Mouse (Mus musculus) CH12.LX (cell line): ENCODE measurements around the gene Chrne. TPM values are rescaled to one million over a fixed set of nuclear protein-coding genes. Genes with fewer than 3 reads are reported as not detected.

Experiments
- DNase-seq: peaks from one replicate; pipeline ENCODE4 v3.0.0-alpha.2; 2013; ENCODE audit errors: extremely low read depth
- H3K27ac ChIP-seq: 2 replicates; pipeline ENCODE4 v1.5.1; 2012; ENCODE audit warnings: low read depth, mild to moderate bottlenecking, control low read depth, moderate library complexity; ENCODE audit not compliant: insufficient read depth
- H3K27me3 ChIP-seq: replicated peaks from 2 replicates; pipeline ENCODE3; 2012; ENCODE audit warnings: inconsistent platforms
- H3K36me3 ChIP-seq, 2 experiments: replicated peaks in 1 of 2; 2 replicates each; pipeline versions ENCODE3 to v1.6.1; 2012; ENCODE audit warnings: inconsistent platforms in 1 of 2, low read length in 1 of 2, mild to moderate bottlenecking in 1 of 2, mixed read lengths in 1 of 2, moderate library complexity in 1 of 2; ENCODE audit not compliant: control insufficient read depth in 1 of 2, insufficient read depth in 1 of 2
- H3K4me1 ChIP-seq, 2 experiments: 2 replicates each; pipeline ENCODE4 v1.6.1; 2012; ENCODE audit warnings: inconsistent platforms in 1 of 2, moderate library complexity in 1 of 2; ENCODE audit not compliant: insufficient read depth in 2 of 2, control insufficient read depth in 1 of 2
- H3K4me2 ChIP-seq: 2 replicates; pipeline ENCODE4 v1.6.1; 2012; ENCODE audit warnings: low read depth, mild to moderate bottlenecking, control low read depth; ENCODE audit not compliant: poor library complexity, insufficient read depth, severe bottlenecking
- H3K4me3 ChIP-seq, 3 experiments: fragments of 150-350 bp in 1 of 3; sonication (generic) in 1 of 3; replicated peaks in 1 of 3; 2 replicates each; pipeline versions ENCODE3 to v1.5.1; 2011 to 2012; ENCODE audit warnings: low read depth in 2 of 3, low read length in 2 of 3, mild to moderate bottlenecking in 2 of 3, moderate library complexity in 2 of 3, control low read depth in 1 of 3, improper control_type of control experiment in 1 of 3, inconsistent platforms in 1 of 3, mixed read lengths in 1 of 3; ENCODE audit not compliant: poor library complexity in 1 of 3
- H3K79me2 ChIP-seq: replicated peaks from 2 replicates; pipeline ENCODE4 v1.6.1; 2012; ENCODE audit warnings: mild to moderate bottlenecking, moderate library complexity; ENCODE audit not compliant: control insufficient read depth, poor library complexity, insufficient read depth, severe bottlenecking; ENCODE audit errors: extremely low read depth
- H3K9ac ChIP-seq: 2 replicates; pipeline ENCODE4 v1.6.1; 2012; ENCODE audit warnings: low read depth, mild to moderate bottlenecking, control low read depth, moderate library complexity; ENCODE audit not compliant: insufficient read depth
- H3K9me3 ChIP-seq: replicated peaks from 2 replicates; pipeline ENCODE3; 2012; ENCODE audit warnings: low read length, inconsistent platforms, mixed read lengths
- BHLHE40 ChIP-seq: IDR thresholded peaks from 2 replicates; pipeline ENCODE4 v1.6.1; 2011; ENCODE audit warnings: mild to moderate bottlenecking, low read depth, low read length, improper control_type of control experiment
- CHD1 ChIP-seq: IDR thresholded peaks from 2 replicates; pipeline ENCODE4 v1.6.1; 2012; ENCODE audit warnings: low read depth, low read length, improper control_type of control experiment, inconsistent platforms
- CHD2 ChIP-seq: IDR thresholded peaks from 2 replicates; pipeline ENCODE4 v1.6.1; 2011; ENCODE audit warnings: low read length, improper control_type of control experiment
- E2F4 ChIP-seq: IDR thresholded peaks from 2 replicates; pipeline ENCODE4 v1.6.1; 2011; ENCODE audit warnings: low read depth, low read length, improper control_type of control experiment; ENCODE audit not compliant: insufficient replicate concordance
- ELF1 ChIP-seq: IDR thresholded peaks from 2 replicates; pipeline ENCODE4 v1.6.1; 2014; ENCODE audit warnings: low read depth, mild to moderate bottlenecking, inconsistent platforms, low read length, improper control_type of control experiment
- EP300 ChIP-seq: IDR thresholded peaks from 2 replicates; pipeline ENCODE4 v1.6.1; 2011; ENCODE audit warnings: low read length, improper control_type of control experiment
- ETS1 ChIP-seq: conservative IDR thresholded peaks from 2 replicates; pipeline ENCODE4 v1.6.1; 2012; ENCODE audit warnings: low read depth, mild to moderate bottlenecking, inconsistent platforms, low read length, improper control_type of control experiment, moderate library complexity
- GABPA ChIP-seq: IDR thresholded peaks from 2 replicates; pipeline ENCODE4 v1.6.1; 2012; ENCODE audit warnings: low read depth, low read length, improper control_type of control experiment, inconsistent platforms; ENCODE audit not compliant: insufficient replicate concordance
- HCFC1 ChIP-seq: IDR thresholded peaks from 2 replicates; pipeline ENCODE4 v1.6.1; 2012; ENCODE audit warnings: low read depth, mild to moderate bottlenecking, inconsistent platforms, low read length, improper control_type of control experiment
- IRF4 ChIP-seq: IDR thresholded peaks from 2 replicates; pipeline ENCODE4 v1.6.1; 2014; ENCODE audit warnings: low read depth, mild to moderate bottlenecking, inconsistent platforms, low read length, improper control_type of control experiment
- JUN ChIP-seq: IDR thresholded peaks from 2 replicates; pipeline ENCODE4 v1.6.1; 2011; ENCODE audit warnings: low read depth, mild to moderate bottlenecking, low read length, improper control_type of control experiment, moderate library complexity; ENCODE audit not compliant: insufficient read depth
- JUND ChIP-seq: conservative IDR thresholded peaks from 2 replicates; pipeline ENCODE4 v1.6.1; 2011; ENCODE audit warnings: low read depth, low read length, improper control_type of control experiment
- KAT2A ChIP-seq: IDR thresholded peaks from 2 replicates; pipeline ENCODE4 v1.6.1; 2012; ENCODE audit warnings: low read length, improper control_type of control experiment, inconsistent platforms; ENCODE audit not compliant: insufficient replicate concordance
- MAFK ChIP-seq: IDR thresholded peaks from 2 replicates; pipeline ENCODE4 v1.6.1; 2011; ENCODE audit warnings: low read length, improper control_type of control experiment; ENCODE audit not compliant: insufficient replicate concordance
- MAX ChIP-seq: IDR thresholded peaks from 2 replicates; pipeline ENCODE4 v1.6.1; 2011; ENCODE audit warnings: low read length, improper control_type of control experiment
- MAZ ChIP-seq: IDR thresholded peaks from 2 replicates; pipeline ENCODE4 v1.6.1; 2012; ENCODE audit warnings: low read depth, mild to moderate bottlenecking, inconsistent platforms, low read length, improper control_type of control experiment, moderate library complexity
- MEF2A ChIP-seq: IDR thresholded peaks from 2 replicates; pipeline ENCODE4 v1.6.1; 2014; ENCODE audit warnings: low read depth, mild to moderate bottlenecking, inconsistent platforms, low read length, improper control_type of control experiment, borderline replicate concordance
- MXI1 ChIP-seq: IDR thresholded peaks from 2 replicates; pipeline ENCODE4 v1.6.1; 2011; ENCODE audit warnings: mild to moderate bottlenecking, low read depth, low read length, improper control_type of control experiment
- MYC ChIP-seq: IDR thresholded peaks from 2 replicates; pipeline ENCODE4 v1.6.1; 2011; ENCODE audit warnings: low read depth, mild to moderate bottlenecking, improper control_type of control experiment, low read length
- NELFE ChIP-seq: IDR thresholded peaks from 2 replicates; pipeline ENCODE4 v1.6.1; 2011; ENCODE audit warnings: low read depth, low read length, improper control_type of control experiment
- NRF1 ChIP-seq: IDR thresholded peaks from 2 replicates; pipeline ENCODE4 v1.6.1; 2014; ENCODE audit warnings: low read depth, mild to moderate bottlenecking, inconsistent platforms, low read length, improper control_type of control experiment, moderate library complexity
- PAX5 ChIP-seq: IDR thresholded peaks from 2 replicates; pipeline ENCODE4 v1.6.1; 2012; ENCODE audit warnings: low read length, inconsistent platforms, mixed read lengths
- POLR2A ChIP-seq: IDR thresholded peaks from 2 replicates; pipeline ENCODE4 v1.6.1; 2011; ENCODE audit warnings: low read depth, mild to moderate bottlenecking, improper control_type of control experiment, low read length
- POLR2AphosphoS2 ChIP-seq: IDR thresholded peaks from 2 replicates; pipeline ENCODE4 v1.6.1; 2011; ENCODE audit warnings: low read depth, low read length, improper control_type of control experiment
- RAD21 ChIP-seq: IDR thresholded peaks from 2 replicates; pipeline ENCODE4 v1.6.1; 2011; ENCODE audit warnings: low read depth, mild to moderate bottlenecking, low read length, improper control_type of control experiment, moderate library complexity
- RCOR1 ChIP-seq: conservative IDR thresholded peaks from 2 replicates; pipeline ENCODE4 v1.6.1; 2012; ENCODE audit warnings: low read depth, mild to moderate bottlenecking, inconsistent platforms, low read length, improper control_type of control experiment
- SIN3A ChIP-seq: IDR thresholded peaks from 2 replicates; pipeline ENCODE4 v1.6.1; 2012; ENCODE audit warnings: low read length, improper control_type of control experiment, inconsistent platforms
- SMC3 ChIP-seq: IDR thresholded peaks from 2 replicates; pipeline ENCODE4 v1.6.1; 2011; ENCODE audit warnings: low read depth, low read length, improper control_type of control experiment
- TBP ChIP-seq: conservative IDR thresholded peaks from 2 replicates; pipeline ENCODE4 v1.6.1; 2011; ENCODE audit warnings: low read depth, low read length, improper control_type of control experiment
- TCF12 ChIP-seq: IDR thresholded peaks from 2 replicates; pipeline ENCODE4 v1.6.1; 2014; ENCODE audit warnings: low read depth, mild to moderate bottlenecking, inconsistent platforms, low read length, improper control_type of control experiment
- UBTF ChIP-seq: IDR thresholded peaks from 2 replicates; pipeline ENCODE4 v1.6.1; 2012; ENCODE audit warnings: low read depth, mild to moderate bottlenecking, inconsistent platforms, low read length, improper control_type of control experiment, moderate library complexity
- USF1 ChIP-seq: IDR thresholded peaks from 2 replicates; pipeline ENCODE4 v1.6.1; 2014; ENCODE audit warnings: low read depth, mild to moderate bottlenecking, inconsistent platforms, low read length, improper control_type of control experiment
- USF2 ChIP-seq: conservative IDR thresholded peaks from 2 replicates; pipeline ENCODE4 v1.6.1; 2011; ENCODE audit warnings: low read depth, low read length, improper control_type of control experiment
- ZC3H11A ChIP-seq: IDR thresholded peaks from 2 replicates; pipeline ENCODE4 v1.6.1; 2012; ENCODE audit warnings: low read depth, mild to moderate bottlenecking, inconsistent platforms, low read length, improper control_type of control experiment
- ZKSCAN1 ChIP-seq: IDR thresholded peaks from 2 replicates; pipeline ENCODE4 v1.6.1; 2012; ENCODE audit warnings: low read depth, inconsistent platforms, low read length, improper control_type of control experiment, borderline replicate concordance
- ZMIZ1 ChIP-seq: IDR thresholded peaks from 2 replicates; pipeline ENCODE4 v1.6.1; 2012; ENCODE audit warnings: low read depth, mild to moderate bottlenecking, inconsistent platforms, low read length, improper control_type of control experiment
- ZNF384 ChIP-seq: IDR thresholded peaks from 2 replicates; pipeline ENCODE4 v1.6.1; 2012; ENCODE audit warnings: low read depth, low read length, improper control_type of control experiment, inconsistent platforms
- dilution Hi-C: fragments of 300-500 bp; cut with MboI; formaldehyde crosslinking; loops from 2 replicates; pipeline ENCODE4 v1.14.3; 2020; ENCODE audit warnings: low sequenced_read_pairs; ENCODE audit not compliant: extremely low pct_unique_long_range_greater_than_20kb, extremely low pct_ligation_motif_present
- in situ Hi-C: fragments of 300-500 bp; cut with MboI; formaldehyde crosslinking; loops from 3 replicates; pipeline ENCODE4 v1.14.3; 2019; ENCODE audit warnings: low sequenced_read_pairs, low pct_ligation_motif_present, low pct_unique_long_range_greater_than_20kb, mixed read lengths
- polyA plus RNA-seq: library from polyadenylated mRNA; unstranded; fragments of >175 nt; gene quantifications from 2 replicates; pipeline ENCODE4 v1.2.1, GENCODE M21; 2012; ENCODE audit warnings: low read depth; ENCODE audit not compliant: insufficient read length
- total RNA-seq, 2 experiments: library from RNA; depleted of rRNA; stranded (reverse); fragments of 300-350 nt in 1 of 2; fragments of >200 nt in 1 of 2; gene quantifications; 2 replicates each; pipeline ENCODE4 v1.2.3; 2012 to 2014

Chrne gene
- total and polyA plus RNA-seq, 3 experiments, result not detected

DNA sequence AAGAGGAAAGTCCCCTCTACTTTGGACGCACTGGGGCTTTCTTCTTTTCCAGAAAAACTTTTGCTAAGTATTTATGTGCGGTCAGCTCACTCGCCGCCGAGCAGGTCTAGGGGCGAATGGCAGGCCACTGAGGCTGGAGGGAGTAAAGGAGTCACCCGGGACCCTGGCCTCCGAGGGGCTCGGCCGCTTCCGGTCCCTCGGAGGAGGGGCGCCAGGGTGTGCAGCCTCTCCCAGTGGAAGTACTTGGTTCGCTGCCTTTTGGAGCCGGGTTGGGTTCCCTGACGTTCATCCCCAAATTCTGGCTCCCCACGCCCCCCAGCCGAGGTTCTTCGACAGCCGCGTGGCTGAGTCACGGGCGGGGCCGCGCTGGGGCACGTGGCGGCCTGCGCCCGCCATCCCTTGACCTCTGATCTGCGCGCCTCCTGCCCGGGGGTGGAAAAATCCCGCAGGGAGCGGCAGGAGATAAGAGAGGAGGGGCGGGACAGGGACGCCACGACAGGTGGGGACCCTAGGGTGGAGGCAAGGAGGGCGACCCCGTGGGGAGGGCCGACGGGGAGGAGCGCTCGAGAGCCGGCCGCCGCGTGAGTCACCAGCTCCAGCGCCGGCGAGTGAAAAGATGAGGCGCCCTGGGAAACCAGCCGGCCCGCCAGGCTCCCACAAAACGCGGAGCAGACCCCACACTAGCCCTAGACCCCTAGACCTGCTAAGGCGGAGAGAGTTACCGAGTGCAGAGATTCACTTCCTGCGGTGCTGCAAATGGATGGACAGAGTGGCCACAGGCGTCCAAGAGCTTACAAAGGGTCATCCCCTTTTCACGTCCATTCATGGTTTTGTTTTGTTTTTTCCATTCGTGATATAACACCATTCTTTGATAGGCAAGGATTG, 36.8 kb upstream of the Chrne start:
- no peaks in the 10 kb centered on the region for H3K27me3 ChIP-seq
- H3K27ac ChIP-seq, result peak overlapping the region; percentile 95
- peaks cover 36% of the 10 kb centered on the region for H3K79me2 ChIP-seq
- H3K4me1 ChIP-seq, result peaks cover 10 to 43% of the 10 kb centered on the region in 2 experiments
- peaks cover 19 to 46% of the 10 kb centered on the region in 2 experiments for H3K36me3 ChIP-seq
- H3K9ac ChIP-seq, result peak overlapping the region; percentile 90
- H3K9me3 ChIP-seq, result no peaks in the 10 kb centered on the region
- peak overlapping the region; percentile 62 for H3K4me2 ChIP-seq
- in situ Hi-C loops, result no loop called here
- dilution Hi-C loops, result no loop called here
- peak overlapping the region; percentile 65 to 78 (median 69) for H3K4me3 ChIP-seq
- peak; percentile 64 for DNase-seq
- TF ChIP-seq MAFK (0 out of 2 replicates have a peak, but pooled peaks have one; percentile 25), POLR2AphosphoS2 (no peak; the same call in 1 of the 2 replicates), TBP (peak; percentile 67; the same call in 1 of the 2 replicates), ZKSCAN1 (no peak), POLR2A (peak; percentile 55), MAX (peak; percentile 94), JUND (no peak), MAZ (peak; percentile 60; the same call in 1 of the 2 replicates), EP300 (peak; percentile 5; the same call in 1 of the 2 replicates), RAD21 (no peak), NELFE (peak; percentile 56; the same call in 1 of the 2 replicates), E2F4 (no peak), ZNF384 (peak; percentile 15; the same call in 1 of the 2 replicates), HCFC1 (peak; percentile 40), ELF1 (peak; percentile 45), PAX5 (no peak), KAT2A (peak; percentile 61; the same call in 1 of the 2 replicates), NRF1 (peak; percentile 32; the same call in 1 of the 2 replicates), ETS1 (peak; percentile 52; the same call in 1 of the 2 replicates), USF2 (no peak), GABPA (no peak), USF1 (peak; percentile 56), ZC3H11A (no peak), SMC3 (no peak), MEF2A (no peak), MXI1 (peak; percentile 89; the same call in 1 of the 2 replicates), BHLHE40 (peak; percentile 94), CHD2 (no peak), RCOR1 (no peak), MYC (peak; percentile 90), ZMIZ1 (peak; percentile 57; the same call in 1 of the 2 replicates), TCF12 (peak; percentile 45), JUN (no peak), CHD1 (no peak; the same call in 1 of the 2 replicates), SIN3A (peak; percentile 74; the same call in 1 of the 2 replicates), IRF4 (no peak), UBTF (no peak; the same call in 1 of the 2 replicates)
